21 mouse cellular contexts compared by ENCODE assay signal in the genomic region with DNA sequence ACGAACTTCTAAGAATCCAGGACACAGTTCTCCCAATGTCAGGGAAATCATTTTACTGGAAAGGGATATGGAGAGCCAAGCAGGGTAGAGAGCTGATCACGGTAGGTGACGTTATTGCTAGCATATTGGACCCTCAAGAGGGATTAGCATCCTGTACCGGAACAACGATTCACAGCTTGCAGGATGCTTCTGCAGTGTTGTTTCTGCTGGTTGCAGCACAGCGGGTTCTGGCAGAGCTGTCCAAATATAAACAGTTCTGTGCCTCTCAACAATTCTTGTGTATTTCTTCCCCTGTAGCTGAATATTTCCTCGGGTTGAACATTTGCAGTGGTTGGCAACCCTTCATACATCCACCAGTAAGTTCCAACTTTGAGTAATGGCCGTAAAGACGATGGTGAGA.
DNase-seq lines count a peak whose midpoint lies in the region; ATAC-seq and TF ChIP-seq lines count a peak whose summit lies in the region.
"Had no signal": no experiment of that assay in that cellular context is flagged by ENCODE, and none has a peak within 500 bp of the region (broad histone marks: within the 10 kb centered on the region; RNA-seq: fewer than 3 reads in every experiment).

No protein-coding gene starts in this region.

- intact Hi-C loops in left cerebral cortex, postnatal 4 days (cut with DNase I): no loop called here

- H3K9me3 ChIP-seq in liver, embryonic 11.5 days (ENCODE audit: control insufficient read depth, low read length): no peaks in the 10 kb centered on the region
- H3K9me3 ChIP-seq: embryonic facial prominence, embryonic 12.5 days; forebrain, embryonic 12.5 days; heart, embryonic 10.5 days; heart, embryonic 15.5 days; intestine, embryonic 15.5 days had no signal

- no peak overlapping the region for H3K9ac ChIP-seq in liver, embryonic 11.5 days (ENCODE audit: low read depth, low read length)
- H3K9ac ChIP-seq: embryonic facial prominence, embryonic 12.5 days; forebrain, embryonic 12.5 days; heart, embryonic 15.5 days; hindbrain, embryonic 14.5 days; intestine, embryonic 15.5 days had no signal

- H3K27ac ChIP-seq in cerebellum, adult 2 months (ENCODE audit: insufficient read depth, low read length): no peak overlapping the region
- no peak overlapping the region for H3K27ac ChIP-seq in liver, embryonic 11.5 days (ENCODE audit: low read depth, low read length)
- H3K27ac ChIP-seq: embryonic facial prominence, embryonic 12.5 days; forebrain, embryonic 12.5 days; heart, embryonic 10.5 days; heart, embryonic 15.5 days; hindbrain, embryonic 14.5 days; intestine, embryonic 15.5 days had no signal

- no peak for TF ChIP-seq POLR2A in cerebellum, adult 2 months (IDR thresholded peaks at IDR 0.05; ENCODE audit: borderline replicate concordance, insufficient read depth, low read length)

- no peak for ATAC-seq in liver, embryonic 11.5 days (replicated peaks; ENCODE audit: low FRiP score)
- ATAC-seq: forebrain, embryonic 16.5 days; intestine, embryonic 15.5 days had no signal

- H3K4me1 ChIP-seq in cerebellum, adult 2 months (ENCODE audit: control insufficient read depth, insufficient read depth, low read length): no peaks in the 10 kb centered on the region
- no peaks in the 10 kb centered on the region for H3K4me1 ChIP-seq in liver, embryonic 11.5 days (replicated peaks; ENCODE audit: control insufficient read depth, insufficient read depth, low read length)
- H3K4me1 ChIP-seq: embryonic facial prominence, embryonic 12.5 days; forebrain, embryonic 12.5 days; heart, embryonic 10.5 days; heart, embryonic 15.5 days; intestine, embryonic 15.5 days had no signal

- WGBS in cerebellum, adult 2 months: 32% methylated on average over 9 of the region's 9 CpGs
- WGBS in liver, embryonic 11.5 days: 80% methylated on average over 9 of the region's 9 CpGs

- no peak overlapping the region for H3K4me2 ChIP-seq in liver, embryonic 11.5 days
- H3K4me2 ChIP-seq: embryonic facial prominence, embryonic 12.5 days; forebrain, embryonic 12.5 days; heart, embryonic 15.5 days; hindbrain, embryonic 14.5 days; intestine, embryonic 15.5 days had no signal

- no peak for TF ChIP-seq CTCF in cerebellum, adult 2 months (IDR thresholded peaks at IDR 0.05; ENCODE audit: borderline replicate concordance, insufficient read depth, low read depth, low read length)

- no peak overlapping the region for H3K4me3 ChIP-seq in cerebellum, adult 2 months (replicated peaks; ENCODE audit: insufficient read depth, low read depth, low read length)
- no peak overlapping the region for H3K4me3 ChIP-seq in liver, embryonic 11.5 days (ENCODE audit: low read depth, low read length)
- H3K4me3 ChIP-seq: embryonic facial prominence, embryonic 12.5 days; forebrain, embryonic 12.5 days; heart, embryonic 10.5 days; heart, embryonic 15.5 days; intestine, embryonic 15.5 days had no signal

- peak; percentile 2 for DNase-seq in left cerebral cortex, postnatal 4 days
- DNase-seq in left cerebral cortex, adult 9 months (ENCODE audit: low spot score in 2 of 2): no peak
- peak; percentile 32 to 62 for DNase-seq in cerebellum, adult 2 months
- DNase-seq in cerebellum, postnatal 10 days: peak; percentile 7 to 24
- DNase-seq in lung, adult 18-20 months: no peak
- no peak for DNase-seq in adrenal gland, postnatal 10 days
- no peak for DNase-seq in liver, embryonic 11.5 days (ENCODE audit: low spot score)
- DNase-seq: adrenal gland, adult 2 months; adrenal gland, postnatal 36 days; gastrocnemius, postnatal 10 days; heart, adult 18-20 months; heart, postnatal 14 days; kidney, adult 18-20 months had no signal

- H3K36me3 ChIP-seq in liver, embryonic 11.5 days (ENCODE audit: control insufficient read depth, insufficient read depth, low read length): no peaks in the 10 kb centered on the region
- H3K36me3 ChIP-seq: embryonic facial prominence, embryonic 12.5 days; forebrain, embryonic 12.5 days; heart, embryonic 10.5 days; heart, embryonic 15.5 days; intestine, embryonic 15.5 days had no signal

- H3K27me3 ChIP-seq in cerebellum, adult 2 months (ENCODE audit: control insufficient read depth, insufficient read depth, low read length): no peaks in the 10 kb centered on the region
- no peaks in the 10 kb centered on the region for H3K27me3 ChIP-seq in liver, embryonic 11.5 days (replicated peaks; ENCODE audit: control insufficient read depth, insufficient read depth, low read length)
- H3K27me3 ChIP-seq: CH12.LX; embryonic facial prominence, embryonic 12.5 days; forebrain, embryonic 12.5 days; heart, embryonic 15.5 days; intestine, embryonic 15.5 days had no signal

Comparison
In these comparisons a context has a peak if more than half of its experiments do, and no peak if none do; other contexts are left out.
1. DNase-seq: peak in left cerebral cortex, postnatal 4 days (single experiment), cerebellum, adult 2 months (2 of 2) and cerebellum, postnatal 10 days (2 of 2); none in left cerebral cortex, adult 9 months (0 of 2), lung, adult 18-20 months (0 of 2), adrenal gland, postnatal 10 days (single experiment) and liver, embryonic 11.5 days (single experiment).